Mouse (Mus musculus) left cerebral cortex, adult 2 months (tissue): ENCODE measurements at regions not wholly inside any gene's neighbourhood (a gene's known extent, or its start where the extent isn't known, plus 50 kb on each side); places are given as distances from the start of the nearest gene placed in this dataset.

Experiments used
- DNase-seq, 2 experiments: peaks; one replicate each; pipeline ENCODE4 v3.0.0; 2021 to 2022; ENCODE audit warnings: low spot score in 2 of 2, mixed read lengths in 1 of 2; ENCODE audit errors: extremely low spot score in 1 of 2
- H3K27ac ChIP-seq: fragments of 200-600 bp; 2 replicates; pipeline ENCODE4 v1.8.1; 2022
- H3K4me3 ChIP-seq: fragments of 200-600 bp; 2 replicates; pipeline ENCODE4 v1.8.1; 2022
- CTCF ChIP-seq: fragments of 200-600 bp; IDR thresholded peaks from 2 replicates; pipeline ENCODE4 v1.8.1; 2022; ENCODE audit warnings: antibody characterized with exemption, mild to moderate bottlenecking, moderate library complexity
- intact Hi-C: fragments of 180-260 bp; cut with DNase I; formaldehyde crosslinking; loops from one replicate; pipeline ENCODE4 v1.15.1; 2025

DNA sequence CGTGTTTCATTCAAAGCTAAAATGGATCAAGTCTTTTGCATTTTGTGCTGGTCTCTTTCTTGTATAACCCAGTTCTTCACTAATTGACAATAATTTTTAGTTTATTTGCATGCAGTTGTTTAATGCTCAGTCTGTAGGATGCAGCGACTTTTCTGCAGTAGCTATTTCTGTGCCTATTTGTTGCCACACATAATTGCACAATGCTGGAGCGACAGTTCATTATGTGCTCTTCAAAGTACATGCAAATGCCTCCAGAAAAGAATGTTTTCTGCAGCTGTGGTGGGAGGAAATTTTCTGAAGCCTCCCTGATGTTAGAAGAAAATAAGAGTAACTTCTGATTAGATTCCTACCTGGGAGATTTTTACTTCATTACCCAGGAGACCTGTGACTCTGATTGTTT lies 491.3 kb downstream of the D3Ertd751e start:
- DNase-seq: no peak
- no peak for TF ChIP-seq CTCF
- Histone ChIP-seq H3K4me3 (no peak overlapping the region), H3K27ac (no peak overlapping the region)
- intact Hi-C loops: no loop called here

DNA sequence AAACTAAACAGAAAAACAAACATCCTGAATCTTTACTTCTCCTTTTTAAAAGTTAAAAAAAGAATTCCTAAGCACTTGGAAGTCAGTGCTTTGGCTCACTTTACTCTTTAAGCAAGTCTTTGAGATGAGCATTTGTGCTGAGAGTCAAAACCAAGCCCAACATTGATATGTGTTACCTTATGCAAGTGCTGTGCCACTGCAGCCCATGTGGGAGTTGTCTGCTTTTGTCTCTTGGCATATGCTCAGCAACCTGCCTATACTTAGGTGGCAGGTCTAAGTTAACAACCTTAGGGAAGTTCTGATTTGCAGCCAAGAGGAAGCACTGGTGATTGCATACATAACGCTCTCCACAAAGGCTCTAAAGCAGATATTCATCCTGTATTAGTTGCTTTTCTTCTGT lies 493.1 kb downstream of the D3Ertd751e start:
- no peak for DNase-seq
- Histone ChIP-seq H3K4me3 (no peak overlapping the region), H3K27ac (no peak overlapping the region)
- intact Hi-C loops: no loop called here
- TF ChIP-seq CTCF: no peak
